Mouse (Mus musculus) midbrain, embryonic 14.5 days (tissue): ENCODE measurements around the gene Pla2g2e. TPM values are rescaled to one million over a fixed set of nuclear protein-coding genes. Genes with fewer than 3 reads are reported as not detected.
"Not testable (repeated sequence)": the region's sequence is repeated elsewhere in the genome, so short reads cannot be mapped to it uniquely, and the experiment has no call there.

Experiments
- ATAC-seq: fragments of 200-750 bp; cut with Nextera tagmentation; 2 replicates; pipeline ENCODE4 v1.8.0; 2017; ENCODE audit warnings: moderate number of reproducible peaks, moderate library complexity; ENCODE audit not compliant: low FRiP score, low TSS enrichment
- DNase-seq: peaks from one replicate; pipeline ENCODE4 v3.0.0-alpha.2; 2015
- H3K27ac ChIP-seq: fragments of 300-500 bp; sonication (generic); replicated peaks from 2 replicates; pipeline ENCODE4 v1.5.1; 2014; ENCODE audit warnings: mild to moderate bottlenecking, low read depth, low read length, moderate library complexity
- H3K27me3 ChIP-seq: fragments of 300-500 bp; sonication (generic); 2 replicates; pipeline ENCODE4 v1.6.1; 2014; ENCODE audit warnings: low read length, control low read depth, mixed read lengths; ENCODE audit not compliant: control insufficient read depth, insufficient read depth
- H3K36me3 ChIP-seq: fragments of 300-500 bp; sonication (generic); 2 replicates; pipeline ENCODE4 v1.6.1; 2014; ENCODE audit warnings: low read length, control low read depth; ENCODE audit not compliant: control insufficient read depth, insufficient read depth
- H3K4me1 ChIP-seq: fragments of 300-500 bp; sonication (generic); 2 replicates; pipeline ENCODE4 v1.6.1; 2014; ENCODE audit warnings: mild to moderate bottlenecking, antibody characterized with exemption, low read length, control low read depth; ENCODE audit not compliant: control insufficient read depth, insufficient read depth
- H3K4me2 ChIP-seq: fragments of 300-500 bp; sonication (generic); 2 replicates; pipeline ENCODE4 v1.6.1; 2014; ENCODE audit warnings: mild to moderate bottlenecking, low read length, moderate library complexity
- H3K4me3 ChIP-seq: fragments of 300-500 bp; sonication (generic); replicated peaks from 2 replicates; pipeline ENCODE4 v1.5.1; 2014; ENCODE audit warnings: low read depth, low read length
- H3K9ac ChIP-seq: fragments of 300-500 bp; sonication (generic); replicated peaks from 2 replicates; pipeline ENCODE4 v1.6.1; 2014; ENCODE audit warnings: mild to moderate bottlenecking, low read length, moderate library complexity
- H3K9me3 ChIP-seq: fragments of 300-500 bp; sonication (generic); 2 replicates; pipeline ENCODE4 v1.6.1; 2016; ENCODE audit warnings: low read length, control low read depth, mixed read lengths; ENCODE audit not compliant: control insufficient read depth
- WGBS: fragments of 180-500 bp; shearing (Covaris S2); extraction: QIAGEN DNeasy Blood & Tissue Kit; methylation state at CpG from one replicate; pipeline ENCODE4 v1.1.7; 2014; 5-methylcytosine and 5-hydroxymethylcytosine counted together
- polyA plus RNA-seq: library from polyadenylated mRNA; unstranded; fragments of >200 nt; fragmentation: Nextera tagmentation; extraction: Ambion mirVana; gene quantifications from 2 replicates; pipeline ENCODE4 v1.2.1, GENCODE M21; 2014

Gene Pla2g2e
- polyA plus RNA-seq, 1 experiment from 2014 or later: not detected

- not testable (repeated sequence) for H3K4me1 ChIP-seq, H3K4me3 ChIP-seq, H3K4me2 ChIP-seq, ATAC-seq, H3K9ac ChIP-seq, H3K27me3 ChIP-seq, H3K9me3 ChIP-seq, H3K36me3 ChIP-seq, H3K27ac ChIP-seq
- 64% methylated on average over 2 of the region's 2 CpGs for WGBS
- DNase-seq: peak; percentile 64
Measured at GRCm38 (mm10) chr4:138875275-138875674, 2.5 kb upstream of the Pla2g2e start.

- H3K4me2 ChIP-seq: no peak overlapping the region
- WGBS: 94% methylated on average over 2 of the region's 2 CpGs
- no peaks in the 10 kb centered on the region for H3K4me1 ChIP-seq
- no peak overlapping the region for H3K27ac ChIP-seq
- DNase-seq (no peak), ATAC-seq (no peak)
- no peaks in the 10 kb centered on the region for H3K27me3 ChIP-seq
- H3K9me3 ChIP-seq: no peaks in the 10 kb centered on the region; the same call in 1 of the 2 replicates
- H3K9ac ChIP-seq: no peak overlapping the region
- no peak overlapping the region for H3K4me3 ChIP-seq
- no peaks in the 10 kb centered on the region for H3K36me3 ChIP-seq
Measured at GRCm38 (mm10) chr4:138875986-138876385, 1.8 kb upstream of the Pla2g2e start.

GRCm38 (mm10) chr4:138878783-138879182 is 1.0 kb downstream of the Pla2g2e start:
- Histone ChIP-seq H3K9me3 (no peaks in the 10 kb centered on the region), H3K4me2 (no peak overlapping the region), H3K27ac (no peak overlapping the region), H3K27me3 (no peaks in the 10 kb centered on the region), H3K4me3 (no peak overlapping the region), H3K9ac (no peak overlapping the region), H3K36me3 (no peaks in the 10 kb centered on the region), H3K4me1 (no peaks in the 10 kb centered on the region)
- 73% methylated on average over 8 of the region's 8 CpGs for WGBS
- ATAC-seq (no peak), DNase-seq (no peak)

DNA sequence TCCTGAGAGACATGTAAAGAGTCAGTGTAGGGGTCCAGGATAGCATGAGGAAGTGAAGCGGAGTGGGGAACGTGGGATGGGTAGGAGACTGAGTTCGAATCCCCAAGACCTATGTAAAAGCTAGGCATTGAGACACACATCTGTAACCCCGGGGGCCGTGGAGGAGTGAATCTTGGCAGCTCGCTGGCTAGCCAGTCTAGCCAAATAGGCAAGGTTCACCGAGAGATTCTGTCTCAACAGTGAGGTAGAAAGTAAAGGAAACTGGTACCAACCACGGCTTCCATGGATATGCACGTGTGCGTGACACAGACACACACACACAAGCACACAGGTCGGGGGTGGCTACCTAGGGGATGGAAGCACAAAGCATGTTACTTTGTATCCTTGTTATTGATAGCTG is 2.1 kb downstream of the Pla2g2e start:
- Histone ChIP-seq H3K27me3 (no peaks in the 10 kb centered on the region), H3K9me3 (no peaks in the 10 kb centered on the region), H3K4me3 (no peak overlapping the region), H3K4me1 (no peaks in the 10 kb centered on the region), H3K27ac (no peak overlapping the region), H3K4me2 (no peak overlapping the region), H3K36me3 (no peaks in the 10 kb centered on the region), H3K9ac (no peak overlapping the region)
- WGBS: 89% methylated on average over 11 of the region's 11 CpGs
- DNase-seq (no peak), ATAC-seq (no peak)

DNA sequence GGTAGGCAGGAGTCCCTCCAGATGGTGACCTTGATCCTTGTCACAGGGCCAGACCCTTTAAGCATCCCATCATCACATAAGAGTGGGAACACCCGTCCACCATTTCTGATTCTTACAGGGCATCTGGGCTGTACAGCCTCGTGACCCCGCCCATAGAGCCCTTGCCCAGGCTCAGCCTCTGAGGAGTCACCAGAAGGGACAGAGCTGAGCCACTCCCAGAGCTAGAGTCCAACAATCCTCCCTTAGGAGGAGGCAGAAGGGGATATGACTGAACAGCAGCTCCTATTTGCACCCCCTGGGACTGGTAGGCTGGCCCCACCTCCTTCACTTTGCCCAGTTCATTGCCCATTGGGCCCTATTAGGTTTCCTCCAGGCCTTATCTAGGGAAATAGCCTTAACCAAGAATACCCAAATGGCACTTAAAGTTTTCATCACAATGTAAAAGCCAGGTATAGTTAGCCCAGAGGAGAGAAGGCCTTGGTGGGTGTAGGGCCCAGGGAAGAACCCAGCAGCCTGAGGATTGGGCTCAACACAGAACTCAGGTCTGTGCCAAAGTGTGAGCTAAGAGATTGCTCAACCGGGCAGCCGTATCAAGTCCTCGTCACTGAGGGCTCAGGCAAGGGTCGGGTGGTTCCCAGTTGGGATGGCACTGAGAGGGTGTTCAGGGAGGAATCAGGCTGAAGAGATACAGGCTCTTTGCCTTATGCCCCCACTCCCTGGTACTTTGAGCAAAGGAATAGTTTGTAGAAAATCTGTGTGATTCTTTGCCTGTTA is 3.3 kb downstream of the Pla2g2e start:
- DNase-seq (no peak), ATAC-seq (no peak)
- no peak overlapping the region for H3K4me3 ChIP-seq
- H3K4me1 ChIP-seq: no peaks in the 10 kb centered on the region
- H3K9me3 ChIP-seq: no peaks in the 10 kb centered on the region
- H3K4me2 ChIP-seq: no peak overlapping the region
- H3K27me3 ChIP-seq: no peaks in the 10 kb centered on the region
- H3K9ac ChIP-seq: no peak overlapping the region
- WGBS: 81% methylated on average over 7 of the region's 7 CpGs
- no peak overlapping the region for H3K27ac ChIP-seq
- no peaks in the 10 kb centered on the region for H3K36me3 ChIP-seq

- Histone ChIP-seq H3K9me3 (no peaks in the 10 kb centered on the region), H3K4me2 (peak overlapping the region; percentile 33), H3K27me3 (no peaks in the 10 kb centered on the region), H3K4me3 (no peak overlapping the region), H3K36me3 (no peaks in the 10 kb centered on the region), H3K27ac (no peak overlapping the region), H3K9ac (peak overlapping the region; percentile 9; the same call in 1 of the 2 replicates), H3K4me1 (no peaks in the 10 kb centered on the region)
- ATAC-seq (no peak), DNase-seq (peak; percentile 31)
- 14% methylated on average over 16 of the region's 16 CpGs for WGBS
Measured at GRCm38 (mm10) chr4:138882179-138882578, 4.4 kb downstream of the Pla2g2e start.

DNA sequence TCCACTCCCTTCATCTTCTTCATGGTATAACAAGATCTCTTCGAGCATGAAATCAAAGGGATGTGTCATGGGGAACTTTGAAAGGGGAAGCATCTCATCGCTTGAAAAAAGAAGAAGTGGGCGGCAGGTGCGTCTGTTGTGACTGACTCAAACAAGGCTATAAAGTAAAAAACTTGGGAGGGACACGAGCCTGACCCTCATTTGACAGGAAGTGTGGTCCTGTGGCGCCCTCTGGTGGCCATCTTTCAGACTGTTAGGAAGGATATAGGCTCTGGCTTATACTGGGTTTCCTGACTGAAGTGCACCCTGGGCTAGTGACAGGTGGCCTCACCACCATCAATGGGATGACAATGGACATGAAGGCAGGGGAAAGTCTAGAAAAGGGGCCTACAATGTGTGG is 6.5 kb downstream of the Pla2g2e start:
- no peak for ATAC-seq
- 8% methylated on average over 6 of the region's 6 CpGs for WGBS

GRCm38 (mm10) chr4:138889165-138889564 is 11.4 kb downstream of the Pla2g2e start:
- no peak overlapping the region for H3K4me3 ChIP-seq
- H3K27ac ChIP-seq: peak overlapping the region; percentile 45
- DNase-seq (no peak), ATAC-seq (no peak)
- H3K9ac ChIP-seq: no peak overlapping the region
- no peak overlapping the region for H3K4me2 ChIP-seq
- peaks cover 27% of the 10 kb centered on the region for H3K36me3 ChIP-seq
- no peaks in the 10 kb centered on the region for H3K9me3 ChIP-seq
- H3K4me1 ChIP-seq: no peaks in the 10 kb centered on the region
- WGBS: 36% methylated on average over 7 of the region's 7 CpGs
- H3K27me3 ChIP-seq: no peaks in the 10 kb centered on the region

More for the DNA sequence above, 6.5 kb downstream of the Pla2g2e start:
- H3K4me3 ChIP-seq: no peak overlapping the region
- no peak overlapping the region for H3K4me2 ChIP-seq
- peak; percentile 90 for DNase-seq
- H3K27me3 ChIP-seq: no peaks in the 10 kb centered on the region
- no peaks in the 10 kb centered on the region for H3K9me3 ChIP-seq
- no peak overlapping the region for H3K9ac ChIP-seq
- no peaks in the 10 kb centered on the region for H3K4me1 ChIP-seq
- no peaks in the 10 kb centered on the region for H3K36me3 ChIP-seq
- H3K27ac ChIP-seq: no peak overlapping the region

- Histone ChIP-seq H3K4me2 (no peak overlapping the region), H3K9me3 (no peaks in the 10 kb centered on the region), H3K9ac (no peak overlapping the region), H3K36me3 (peaks cover 32% of the 10 kb centered on the region), H3K27me3 (no peaks in the 10 kb centered on the region), H3K4me1 (no peaks in the 10 kb centered on the region), H3K4me3 (no peak overlapping the region), H3K27ac (peak overlapping the region; percentile 45)
- 79% methylated on average over 8 of the region's 8 CpGs for WGBS
- ATAC-seq: no peak
- no peak for DNase-seq
Measured at GRCm38 (mm10) chr4:138889635-138890034, 11.9 kb downstream of the Pla2g2e start.
